Mouse (Mus musculus) thymus, adult 2 months (tissue): ENCODE results near the gene Ell.

ENCODE experiments used
- CTCF ChIP-seq: fragments of 200-500 bp; IDR thresholded peaks from 2 replicates; pipeline ENCODE4 v1.5.1; 2012; ENCODE audit warnings: mild to moderate bottlenecking, control low read depth, low read length, moderate library complexity, borderline replicate concordance; ENCODE audit not compliant: control insufficient read depth, poor library complexity, insufficient read depth; ENCODE audit errors: extremely low read depth
- POLR2A ChIP-seq: fragments of 200-500 bp; IDR thresholded peaks from 2 replicates; pipeline ENCODE4 v1.6.1; 2012; ENCODE audit warnings: mild to moderate bottlenecking, low read length, control low read depth, moderate library complexity; ENCODE audit not compliant: control insufficient read depth, poor library complexity, insufficient read depth; ENCODE audit errors: extremely low read depth

DNA sequence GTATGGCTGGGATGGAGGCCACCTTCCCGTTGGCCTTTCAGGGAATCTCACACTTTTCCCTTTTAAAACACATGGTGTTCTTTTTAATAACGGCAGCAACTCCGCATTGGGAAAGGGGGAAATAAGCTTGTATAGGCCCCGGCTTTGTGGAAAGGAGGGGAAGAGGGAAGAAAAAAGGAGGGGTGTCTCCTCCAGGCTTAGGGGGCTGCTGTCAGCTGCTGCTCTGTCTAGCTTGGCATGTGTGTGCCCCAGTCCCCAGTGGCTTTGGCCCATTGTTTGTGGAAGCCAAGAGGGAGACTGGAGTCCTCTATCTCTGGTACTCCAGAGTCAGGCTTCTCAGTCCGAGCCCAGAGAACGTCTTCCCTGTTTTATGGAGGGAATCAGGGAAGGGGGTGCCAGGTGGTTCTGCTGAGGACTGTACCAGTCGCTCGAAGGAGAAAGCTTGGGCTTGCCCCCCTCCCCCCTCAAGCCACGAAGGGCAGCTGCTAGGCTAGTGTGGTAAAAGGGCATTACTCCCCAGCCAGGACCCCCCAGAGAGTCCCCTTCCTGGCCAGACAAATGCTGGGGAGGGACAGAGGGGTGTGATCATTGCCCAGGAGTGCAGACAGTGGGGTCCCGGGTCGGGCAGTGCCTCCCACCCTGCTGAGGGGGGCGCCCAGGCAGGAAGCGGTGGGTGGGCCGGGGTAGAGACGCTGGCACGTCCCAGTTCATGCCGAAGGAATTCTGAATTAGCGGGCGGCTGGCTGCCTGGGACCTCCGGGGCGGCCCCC lies 44.1 kb upstream of the Ell start:
- TF ChIP-seq POLR2A = no peak
- no peak for TF ChIP-seq CTCF
